Mouse (Mus musculus): ENCODE data around the gene Phf23. TPM values are rescaled to one million over a fixed set of nuclear protein-coding genes. Genes with fewer than 3 reads are reported as not detected.
"Not testable (repeated sequence)": the region's sequence is repeated elsewhere in the genome, so short reads cannot be mapped to it uniquely, and the experiment has no call there.

The Phf23 gene
- polyA plus RNA-seq, 1 experiment: 21.2 TPM

DNA sequence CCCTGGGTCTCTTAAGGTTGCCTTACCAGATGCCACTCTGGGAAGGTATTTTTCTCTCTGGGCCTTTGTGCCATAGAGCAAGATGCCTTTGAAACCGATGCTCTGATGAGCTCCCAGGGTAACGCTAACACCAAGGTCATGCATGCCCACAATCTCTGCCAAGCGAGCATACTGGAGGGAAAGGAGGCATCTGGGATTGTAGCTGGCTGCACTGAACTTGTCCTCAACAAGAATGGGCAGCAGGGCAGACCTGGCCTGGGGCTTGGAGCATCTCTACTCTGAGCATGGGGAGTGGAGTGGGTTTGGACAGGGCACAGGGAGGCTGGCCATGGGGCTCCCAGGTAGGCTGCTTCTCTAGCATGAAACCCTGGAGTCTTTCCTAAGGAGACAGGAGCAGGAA, 17.8 kb downstream of the Phf23 start:
- no peak for TF ChIP-seq CTCF (IDR thresholded peaks at IDR 0.05; ENCODE audit: control insufficient read depth, insufficient read depth, insufficient replicate concordance, low read depth, low read length)
- Histone ChIP-seq H3K27me3 (ENCODE audit: control insufficient read depth, insufficient read depth, low read length) (no peaks in the 10 kb centered on the region), H3K4me1 (ENCODE audit: control insufficient read depth, insufficient read depth, low read length) (peaks cover 11% of the 10 kb centered on the region), H3K36me3 (ENCODE audit: control insufficient read depth, insufficient read depth, low read length) (peaks cover 4% of the 10 kb centered on the region), H3K27ac (ENCODE audit: control insufficient read depth, insufficient read depth, low read depth, low read length) (no peak overlapping the region), H3K4me3 (ENCODE audit: control insufficient read depth, low read depth, low read length) (no peak overlapping the region)

- no peak overlapping the region for H3K27ac ChIP-seq (ENCODE audit: control insufficient read depth, insufficient read depth, low read depth, low read length)
- H3K4me3 ChIP-seq (ENCODE audit: control insufficient read depth, low read depth, low read length): no peak overlapping the region
- no peaks in the 10 kb centered on the region for H3K27me3 ChIP-seq (ENCODE audit: control insufficient read depth, insufficient read depth, low read length)
- peaks cover 14% of the 10 kb centered on the region for H3K4me1 ChIP-seq (ENCODE audit: control insufficient read depth, insufficient read depth, low read length)
- peaks cover 2% of the 10 kb centered on the region for H3K36me3 ChIP-seq (ENCODE audit: control insufficient read depth, insufficient read depth, low read length)
- TF ChIP-seq CTCF (IDR thresholded peaks at IDR 0.05; ENCODE audit: control insufficient read depth, insufficient read depth, insufficient replicate concordance, low read depth, low read length): no peak
- TF ChIP-seq POLR2A (IDR thresholded peaks at IDR 0.05; ENCODE audit: control insufficient read depth, low read depth, low read length): no peak
These were observed 18.5 kb downstream of the Phf23 start for GRCm38 (mm10) chr11:70014051-70014450.

DNA sequence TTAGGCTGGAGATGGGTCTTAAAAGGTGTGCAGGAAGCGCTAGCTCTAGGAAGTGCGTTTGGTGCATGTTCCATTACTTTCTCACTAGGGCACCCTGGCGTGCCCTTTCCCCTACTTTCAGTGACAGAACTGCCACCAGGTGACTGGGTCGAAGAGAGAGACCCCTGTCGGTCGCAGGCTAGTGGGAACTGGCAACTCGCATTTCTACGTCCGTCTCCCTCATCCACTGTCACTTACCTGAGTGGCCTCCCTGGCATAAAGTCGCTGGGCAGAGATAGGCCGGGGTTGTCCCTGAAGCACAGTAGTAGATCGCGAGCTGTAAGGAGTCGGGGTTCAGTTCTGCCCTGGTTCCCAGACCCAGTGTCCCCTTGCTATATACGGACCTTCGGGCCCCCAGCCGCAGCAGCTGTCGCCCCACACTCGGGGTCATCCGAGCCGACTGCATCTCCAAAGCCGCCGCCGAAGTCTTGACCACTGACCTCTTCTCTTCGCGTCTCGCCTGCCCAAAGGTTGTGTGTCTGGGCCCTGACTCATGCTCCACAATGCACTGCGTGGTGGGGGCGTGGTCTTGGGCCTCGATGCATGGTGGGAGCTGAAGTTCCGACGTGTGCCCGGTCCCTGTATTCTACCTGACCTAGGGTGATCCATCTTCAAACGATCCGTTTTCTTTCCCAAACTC, 19.4 kb downstream of the Phf23 start, which contains the start of gene Acadvl:
TSS of gene Acadvl (minus strand) at position 532 of the 679 bp plus-strand sequence.
- TF ChIP-seq CTCF (IDR thresholded peaks at IDR 0.05; ENCODE audit: control insufficient read depth, insufficient read depth, insufficient replicate concordance, low read depth, low read length): peak; percentile 6; the same call in 1 of the 2 replicates
- peak; percentile 60; the same call in 1 of the 2 replicates for TF ChIP-seq POLR2A (IDR thresholded peaks at IDR 0.05; ENCODE audit: control insufficient read depth, low read depth, low read length)
- H3K4me1 ChIP-seq (ENCODE audit: control insufficient read depth, insufficient read depth, low read length): peaks cover 14% of the 10 kb centered on the region
- H3K27ac ChIP-seq (ENCODE audit: control insufficient read depth, insufficient read depth, low read depth, low read length): peak within 1 kb of the TSS; percentile 32; the same call in 1 of the 2 replicates

GRCm38 (mm10) chr11:70015677-70016076, 20.1 kb downstream of the Phf23 start:
- H3K4me1 ChIP-seq (ENCODE audit: control insufficient read depth, insufficient read depth, low read length): peaks cover 17% of the 10 kb centered on the region
- no peaks in the 10 kb centered on the region for H3K27me3 ChIP-seq (ENCODE audit: control insufficient read depth, insufficient read depth, low read length)
- TF ChIP-seq CTCF (IDR thresholded peaks at IDR 0.05; ENCODE audit: control insufficient read depth, insufficient read depth, insufficient replicate concordance, low read depth, low read length) (no peak), POLR2A (IDR thresholded peaks at IDR 0.05; ENCODE audit: control insufficient read depth, low read depth, low read length) (no peak)
- H3K36me3 ChIP-seq (ENCODE audit: control insufficient read depth, insufficient read depth, low read length): no peaks in the 10 kb centered on the region; the same call in 1 of the 2 replicates
- H3K4me3 ChIP-seq (ENCODE audit: control insufficient read depth, low read depth, low read length): no peak overlapping the region
- H3K27ac ChIP-seq (ENCODE audit: control insufficient read depth, insufficient read depth, low read depth, low read length): no peak overlapping the region

More for the DNA sequence above, 19.4 kb downstream of the Phf23 start, which contains the start of gene Acadvl:
- Histone ChIP-seq H3K36me3 (ENCODE audit: control insufficient read depth, insufficient read depth, low read length) (no peaks in the 10 kb centered on the region; the same call in 1 of the 2 replicates), H3K27me3 (ENCODE audit: control insufficient read depth, insufficient read depth, low read length) (no peaks in the 10 kb centered on the region), H3K4me3 (ENCODE audit: control insufficient read depth, low read depth, low read length) (peak within 1 kb of the TSS; percentile 75)

DNA sequence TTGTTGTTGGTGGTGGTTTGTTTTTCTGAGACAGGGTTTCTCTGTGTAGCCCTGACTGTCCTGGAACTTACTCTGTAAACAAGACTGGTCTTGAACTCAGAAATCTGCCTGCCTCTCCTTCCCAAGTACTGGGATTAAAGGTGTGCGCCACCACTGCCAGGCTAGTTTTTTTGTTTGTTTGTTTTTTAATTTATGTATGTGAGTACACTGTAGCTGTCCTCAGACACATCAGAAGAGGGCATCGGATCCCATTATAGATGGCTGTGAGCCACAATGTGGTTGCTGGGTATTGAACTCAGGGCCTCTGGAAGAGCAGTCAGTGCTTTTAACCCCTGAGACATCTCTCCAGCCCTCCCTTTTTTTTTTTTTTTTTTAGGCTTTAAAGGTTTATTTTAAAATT, 20.6 kb downstream of the Phf23 start:
- H3K4me1 ChIP-seq (ENCODE audit: control insufficient read depth, insufficient read depth, low read length): peaks cover 19% of the 10 kb centered on the region

GRCm38 (mm10) chr11:70016669-70017068, 21.1 kb downstream of the Phf23 start, which contains the start of gene Dlg4:
Gene Dlg4, plus strand, starts transcription at chr11:70016942.
- Histone ChIP-seq H3K36me3 (ENCODE audit: control insufficient read depth, insufficient read depth, low read length) (no peaks in the 10 kb centered on the region; the same call in 1 of the 2 replicates), H3K27me3 (ENCODE audit: control insufficient read depth, insufficient read depth, low read length) (no peaks in the 10 kb centered on the region), H3K27ac (ENCODE audit: control insufficient read depth, insufficient read depth, low read depth, low read length) (no peak within 1 kb of the TSS), H3K4me3 (ENCODE audit: control insufficient read depth, low read depth, low read length) (no peak within 1 kb of the TSS), H3K4me1 (ENCODE audit: control insufficient read depth, insufficient read depth, low read length) (peaks cover 20% of the 10 kb centered on the region)
- TF ChIP-seq POLR2A (IDR thresholded peaks at IDR 0.05; ENCODE audit: control insufficient read depth, low read depth, low read length) (no peak), CTCF (IDR thresholded peaks at IDR 0.05; ENCODE audit: control insufficient read depth, insufficient read depth, insufficient replicate concordance, low read depth, low read length) (no peak)

More for the DNA sequence above, 20.6 kb downstream of the Phf23 start:
- not testable (repeated sequence) for H3K36me3 ChIP-seq (ENCODE audit: control insufficient read depth, insufficient read depth, low read length); H3K4me3 ChIP-seq (ENCODE audit: control insufficient read depth, low read depth, low read length); H3K27me3 ChIP-seq (ENCODE audit: control insufficient read depth, insufficient read depth, low read length); H3K27ac ChIP-seq (ENCODE audit: control insufficient read depth, insufficient read depth, low read depth, low read length)

DNA sequence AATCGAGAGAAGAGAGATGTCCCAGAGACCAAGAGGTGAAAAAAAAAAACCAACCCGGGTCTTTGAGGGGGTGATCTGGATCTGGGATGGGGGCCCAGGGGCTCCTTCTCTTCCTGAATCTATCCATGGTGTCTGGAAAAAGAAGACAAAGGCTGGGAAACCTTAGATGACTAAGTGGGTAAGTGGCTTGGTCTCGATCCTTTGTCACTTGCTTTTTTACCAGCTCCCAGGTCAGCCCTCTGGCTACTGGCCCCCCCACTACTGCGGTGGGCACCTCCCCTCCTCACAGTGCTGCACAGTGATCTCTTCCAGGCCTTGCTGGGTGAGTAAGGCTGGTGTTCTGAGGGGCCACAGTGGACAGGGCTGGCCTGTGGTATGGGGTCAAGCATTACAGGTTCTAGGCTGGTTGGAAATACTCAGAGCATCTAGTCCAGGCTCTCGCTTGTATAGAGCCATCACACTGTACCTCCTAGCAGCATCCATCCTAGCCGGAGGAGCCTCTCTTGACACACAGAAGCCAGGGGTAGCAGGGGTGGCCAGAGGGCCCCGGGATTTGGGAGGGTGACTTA, 21.7 kb downstream of the Phf23 start:
- H3K27me3 ChIP-seq (ENCODE audit: control insufficient read depth, insufficient read depth, low read length): no peaks in the 10 kb centered on the region
- no peak for TF ChIP-seq CTCF (IDR thresholded peaks at IDR 0.05; ENCODE audit: control insufficient read depth, insufficient read depth, insufficient replicate concordance, low read depth, low read length)
- TF ChIP-seq POLR2A (IDR thresholded peaks at IDR 0.05; ENCODE audit: control insufficient read depth, low read depth, low read length): no peak
- no peak overlapping the region for H3K27ac ChIP-seq (ENCODE audit: control insufficient read depth, insufficient read depth, low read depth, low read length)
- no peaks in the 10 kb centered on the region for H3K36me3 ChIP-seq (ENCODE audit: control insufficient read depth, insufficient read depth, low read length)
- no peak overlapping the region for H3K4me3 ChIP-seq (ENCODE audit: control insufficient read depth, low read depth, low read length)
- peaks cover 23% of the 10 kb centered on the region for H3K4me1 ChIP-seq (ENCODE audit: control insufficient read depth, insufficient read depth, low read length)

Measured in testis, adult 2 months (tissue).